In the genomic region with DNA sequence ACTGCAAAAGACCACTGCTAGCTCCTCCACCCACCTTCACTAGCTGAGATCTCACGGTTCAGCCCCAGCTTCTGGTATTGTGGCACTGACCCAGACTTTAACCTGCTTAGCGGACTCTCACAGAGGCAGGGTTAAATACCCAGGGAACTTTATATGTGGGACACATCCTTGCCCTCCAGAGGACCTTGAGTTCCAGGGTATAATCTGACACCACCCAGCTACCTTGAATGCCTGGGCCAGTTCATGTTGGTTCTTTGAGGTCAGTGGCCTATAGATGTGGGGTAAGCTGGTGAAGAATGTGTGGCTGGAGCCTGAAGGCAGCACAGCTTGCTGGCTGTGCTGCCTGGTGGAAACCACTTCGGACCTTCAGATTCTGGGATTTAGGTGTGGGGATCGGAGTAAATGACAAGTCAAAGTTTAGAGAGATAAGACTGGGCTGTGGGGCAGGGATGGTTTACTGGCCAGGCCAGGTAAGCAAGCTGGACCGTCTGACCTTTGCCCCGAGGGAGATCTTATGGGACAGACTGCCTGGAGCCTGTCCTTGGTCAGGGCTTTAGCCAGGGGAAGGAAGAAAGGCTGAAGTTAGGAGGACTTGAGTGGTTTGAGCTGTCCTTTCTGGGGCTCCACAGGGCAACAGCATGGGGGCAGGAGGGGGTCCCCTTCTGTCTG, we compare ENCODE assay signal across 8 mouse cellular contexts.
DNase-seq lines count a peak whose midpoint lies in the region; ATAC-seq and TF ChIP-seq lines count a peak whose summit lies in the region.

No protein-coding gene starts in this region.

- H3K79me2 ChIP-seq in liver, adult 2 months (ENCODE audit: control insufficient read depth, insufficient read depth, low read length), result no peaks in the 10 kb centered on the region

- no peak for TF ChIP-seq POLR2A in liver, adult 2 months (IDR thresholded peaks at IDR 0.05; ENCODE audit: extremely low read depth, insufficient read depth, low read length)
- TF ChIP-seq POLR2A in limb, embryonic 14.5 days (IDR thresholded peaks at IDR 0.05; ENCODE audit: borderline replicate concordance, extremely low read depth, insufficient read depth, insufficient read length), result no peak

- H3K4me3 ChIP-seq in liver, adult 2 months (ENCODE audit: insufficient read depth, low read depth, low read length), result no peak overlapping the region
- no peak overlapping the region for H3K4me3 ChIP-seq in intestine, embryonic 15.5 days (replicated peaks)
- H3K4me3 ChIP-seq in limb, embryonic 14.5 days (replicated peaks; ENCODE audit: low read length), result peak overlapping the region; percentile 63
- no peak overlapping the region for H3K4me3 ChIP-seq in stomach, embryonic 14.5 days (ENCODE audit: low read depth, low read length)

- H3K27me3 ChIP-seq in liver, adult 2 months (ENCODE audit: control insufficient read depth, insufficient read depth, low read length), result no peaks in the 10 kb centered on the region
- H3K27me3 ChIP-seq in intestine, embryonic 15.5 days (replicated peaks), result no peaks in the 10 kb centered on the region
- H3K27me3 ChIP-seq in limb, embryonic 14.5 days (ENCODE audit: control insufficient read depth, insufficient read depth, low read length), result no peaks in the 10 kb centered on the region
- H3K27me3 ChIP-seq in stomach, embryonic 14.5 days (ENCODE audit: control insufficient read depth, insufficient read depth, low read length), result no peaks in the 10 kb centered on the region

- H3K4me1 ChIP-seq in liver, adult 2 months (ENCODE audit: control insufficient read depth, insufficient read depth, low read length), result peaks cover 13% of the 10 kb centered on the region
- H3K4me1 ChIP-seq in intestine, embryonic 15.5 days (replicated peaks), result peaks cover 19% of the 10 kb centered on the region
- H3K4me1 ChIP-seq in limb, embryonic 14.5 days (ENCODE audit: control insufficient read depth, insufficient read depth, low read length), result peaks cover 24% of the 10 kb centered on the region
- H3K4me1 ChIP-seq in stomach, embryonic 14.5 days (ENCODE audit: control insufficient read depth, insufficient read depth, low read length), result peaks cover 8% of the 10 kb centered on the region; the same call in 1 of the 2 replicates

- H3K4me2 ChIP-seq in intestine, embryonic 15.5 days (replicated peaks), result peak overlapping the region; percentile 99
- peak overlapping the region; percentile 95 for H3K4me2 ChIP-seq in limb, embryonic 14.5 days (replicated peaks; ENCODE audit: low read depth, low read length, severe bottlenecking)
- H3K4me2 ChIP-seq in stomach, embryonic 14.5 days (replicated peaks; ENCODE audit: low read depth, low read length), result peak overlapping the region; percentile 99; the same call in 1 of the 2 replicates

- no peak for ATAC-seq in intestine, embryonic 15.5 days
- ATAC-seq in limb, embryonic 14.5 days (ENCODE audit: low FRiP score, low read depth), result no peak
- no peak for ATAC-seq in stomach, embryonic 14.5 days (ENCODE audit: insufficient number of reproducible peaks, insufficient read depth, low FRiP score, low read depth)

- no peak for TF ChIP-seq CTCF in liver, adult 2 months (IDR thresholded peaks at IDR 0.05; ENCODE audit: low read depth, low read length)

- H3K9ac ChIP-seq in liver, adult 2 months (ENCODE audit: low read depth, low read length), result no peak overlapping the region
- no peak overlapping the region for H3K9ac ChIP-seq in intestine, embryonic 15.5 days
- peak overlapping the region; percentile 81; the same call in 1 of the 2 replicates for H3K9ac ChIP-seq in limb, embryonic 14.5 days (ENCODE audit: low read depth, low read length, severe bottlenecking)
- H3K9ac ChIP-seq in stomach, embryonic 14.5 days (replicated peaks; ENCODE audit: low read depth, low read length), result no peak overlapping the region

- H3K36me3 ChIP-seq in liver, adult 2 months (ENCODE audit: control insufficient read depth, insufficient read depth, low read length), result no peaks in the 10 kb centered on the region
- no peaks in the 10 kb centered on the region for H3K36me3 ChIP-seq in intestine, embryonic 15.5 days
- H3K36me3 ChIP-seq in limb, embryonic 14.5 days (ENCODE audit: control insufficient read depth, insufficient read depth, low read length), result no peaks in the 10 kb centered on the region
- no peaks in the 10 kb centered on the region for H3K36me3 ChIP-seq in stomach, embryonic 14.5 days (ENCODE audit: control insufficient read depth, insufficient read depth, low read length)

- no peaks in the 10 kb centered on the region for H3K9me3 ChIP-seq in intestine, embryonic 15.5 days
- no peaks in the 10 kb centered on the region for H3K9me3 ChIP-seq in limb, embryonic 14.5 days (ENCODE audit: control insufficient read depth, low read length)
- no peaks in the 10 kb centered on the region for H3K9me3 ChIP-seq in stomach, embryonic 14.5 days (ENCODE audit: control insufficient read depth, low read depth, low read length)

- peak; percentile 63 for DNase-seq in liver, adult 2 months (ENCODE audit: extremely low read depth, low read depth, low spot score)
- no peak for DNase-seq in liver
- DNase-seq in limb, embryonic 14.5 days (ENCODE audit: low spot score), result no peak
- no peak for DNase-seq in adrenal gland, postnatal 14 days
- DNase-seq in thymus, postnatal 0 days (ENCODE audit: low spot score), result no peak
- DNase-seq in embryo, embryonic 10 days (ENCODE audit: low spot score), result no peak

- H3K27ac ChIP-seq in liver, adult 2 months (replicated peaks; ENCODE audit: insufficient read depth, low read depth, low read length), result no peak overlapping the region
- H3K27ac ChIP-seq in intestine, embryonic 15.5 days, result no peak overlapping the region
- H3K27ac ChIP-seq in limb, embryonic 14.5 days (replicated peaks; ENCODE audit: low read depth, low read length), result no peak overlapping the region
- no peak overlapping the region for H3K27ac ChIP-seq in stomach, embryonic 14.5 days (ENCODE audit: low read length)

- WGBS in liver, adult 2 months, result 26% methylated on average over 6 of the region's 6 CpGs
- WGBS in intestine, embryonic 15.5 days, result 50% methylated on average over 6 of the region's 6 CpGs
- WGBS in limb, embryonic 14.5 days, result 39% methylated on average over 6 of the region's 6 CpGs
- 62% methylated on average over 6 of the region's 6 CpGs for WGBS in stomach, embryonic 14.5 days
